Mouse (Mus musculus): ENCODE measurements around the gene Lag3. TPM values are rescaled to one million over a fixed set of nuclear protein-coding genes. Genes with fewer than 3 reads are reported as not detected.

The Lag3 gene
- polyA plus RNA-seq, 1 experiment from 2014 or later, result 1.5 TPM

Other genes with a start within 250 kb of the Lag3 start
- gene Lpcat3, start 248.7 kb downstream of the Lag3 start, polyA plus RNA-seq (2018), result 42.1 to 61.4 TPM (median 45.7 TPM) in 3 replicates
- gene Emg1, start 199.5 kb downstream of the Lag3 start, polyA plus RNA-seq (2018), result 27.4 to 82.6 TPM (median 54.2 TPM) in 3 replicates
- 84.2 to 177 TPM (median 93.5 TPM) in 3 replicates for gene Phb2, start 199.4 kb downstream of the Lag3 start, polyA plus RNA-seq (2018)
- 172 to 251 TPM (median 215 TPM) in 3 replicates for gene Ptpn6, start 173.0 kb downstream of the Lag3 start, polyA plus RNA-seq (2018)
- 43.6 to 99.2 TPM (median 63.8 TPM) in 3 replicates for gene Grcc10, start 170.3 kb downstream of the Lag3 start, polyA plus RNA-seq (2018)
- gene Gm45234, start 155.7 kb downstream of the Lag3 start, polyA plus RNA-seq (2018), result not detected in 3 replicates
- 17.0 to 35.6 TPM (median 21.7 TPM) in 3 replicates for gene Atn1, start 155.2 kb downstream of the Lag3 start, polyA plus RNA-seq (2018)
- 4.8 to 9.6 TPM (median 6.7 TPM) in 3 replicates for gene Eno2, start 142.0 kb downstream of the Lag3 start, polyA plus RNA-seq (2018)
- not detected in 3 replicates for gene Lrrc23, start 132.0 kb downstream of the Lag3 start, polyA plus RNA-seq (2018)
- gene Spsb2, start 103.0 kb downstream of the Lag3 start, polyA plus RNA-seq (2018), result 24.2 to 48.9 TPM (median 43.2 TPM) in 3 replicates
- gene Tpi1, start 97.4 kb downstream of the Lag3 start, polyA plus RNA-seq (2018), result 195 to 347 TPM (median 203 TPM) in 3 replicates
- gene Usp5, start 82.2 kb downstream of the Lag3 start, polyA plus RNA-seq (2018), result 61.4 to 91.7 TPM (median 71.1 TPM) in 3 replicates
- gene Cdca3, start 82.2 kb downstream of the Lag3 start, polyA plus RNA-seq (2018), result 3.2 to 22.0 TPM (median 8.6 TPM) in 3 replicates
- gene Gnb3, start 71.4 kb downstream of the Lag3 start, polyA plus RNA-seq (2018), result 0.27 TPM in 1 of 3 replicates, not detected in the others
- 9.8 to 27.6 TPM (median 12.3 TPM) in 3 replicates for gene P3h3, start 54.0 kb downstream of the Lag3 start, polyA plus RNA-seq (2018)
- gene Gpr162, start 47.7 kb downstream of the Lag3 start, polyA plus RNA-seq (2018), result 20.0 to 195 TPM (median 70.2 TPM) in 3 replicates
- gene Cd4, start 23.5 kb downstream of the Lag3 start, polyA plus RNA-seq (2018), result 49.3 to 211 TPM (median 83.5 TPM) in 3 replicates
- 540 to 1,227 TPM (median 1,212 TPM) in 3 replicates for gene Ptms, start 8.4 kb upstream of the Lag3 start, polyA plus RNA-seq (2018)
- 179 to 203 TPM (median 199 TPM) in 3 replicates for gene Mlf2, start 19.7 kb upstream of the Lag3 start, polyA plus RNA-seq (2018)
- 42.8 to 68.7 TPM (median 51.4 TPM) in 3 replicates for gene Cops7a, start 53.8 kb upstream of the Lag3 start, polyA plus RNA-seq (2018)
- 10.8 to 32.4 TPM (median 17.5 TPM) in 3 replicates for gene Pianp, start 85.0 kb upstream of the Lag3 start, polyA plus RNA-seq (2018)
- gene Zfp384, start 97.4 kb upstream of the Lag3 start, polyA plus RNA-seq (2018), result 35.4 to 57.8 TPM (median 41.9 TPM) in 3 replicates
- 40.7 to 67.3 TPM (median 57.5 TPM) in 3 replicates for gene Ing4, start 128.1 kb upstream of the Lag3 start, polyA plus RNA-seq (2018)
- 1.4 to 5.9 TPM (median 3.2 TPM) in 3 replicates for gene Acrbp, start 138.0 kb upstream of the Lag3 start, polyA plus RNA-seq (2018)
- gene Lpar5, start 156.2 kb upstream of the Lag3 start, polyA plus RNA-seq (2018), result 10.0 to 28.0 TPM (median 23.5 TPM) in 3 replicates
- gene Chd4, start 184.3 kb upstream of the Lag3 start, polyA plus RNA-seq (2018), result 102 to 280 TPM (median 126 TPM) in 3 replicates
- 15.3 to 47.0 TPM (median 23.8 TPM) in 3 replicates for gene Nop2, start 220.2 kb upstream of the Lag3 start, polyA plus RNA-seq (2018)
- gene Iffo1, start 233.5 kb upstream of the Lag3 start, polyA plus RNA-seq (2018), result 14.3 to 29.7 TPM (median 18.2 TPM) in 3 replicates

All from macrophage (primary cell).